Mouse (Mus musculus) ES-Bruce4 (cell line): Measurements from ENCODE around the gene Ror2. TPM values are rescaled to one million over a fixed set of nuclear protein-coding genes. Genes with fewer than 3 reads are reported as not detected.

Experiments used
- H3K27ac ChIP-seq: 2 replicates; pipeline ENCODE4 v1.5.1; 2012; ENCODE audit warnings: low read length, inconsistent platforms; ENCODE audit not compliant: insufficient read depth
- H3K27me3 ChIP-seq: 2 replicates; pipeline ENCODE4 v1.6.1; 2012; ENCODE audit warnings: mild to moderate bottlenecking, low read length, inconsistent platforms; ENCODE audit not compliant: control insufficient read depth, poor library complexity, insufficient read depth, severe bottlenecking
- H3K36me3 ChIP-seq: 2 replicates; pipeline ENCODE4 v1.6.1; 2012; ENCODE audit warnings: inconsistent platforms, mild to moderate bottlenecking, low read length, moderate library complexity; ENCODE audit not compliant: control insufficient read depth, poor library complexity, insufficient read depth, severe bottlenecking
- H3K4me1 ChIP-seq: one replicate; pipeline ENCODE4 v1.8.1; 2011; ENCODE audit warnings: low read length; ENCODE audit not compliant: control insufficient read depth, insufficient read depth
- H3K4me3 ChIP-seq: 2 replicates; pipeline ENCODE4 v1.5.1; 2011; ENCODE audit warnings: low read depth, mild to moderate bottlenecking, low read length
- H3K9ac ChIP-seq: 2 replicates; pipeline ENCODE4 v1.6.1; 2012; ENCODE audit warnings: low read depth, mild to moderate bottlenecking, inconsistent platforms; ENCODE audit not compliant: poor library complexity, severe bottlenecking
- H3K9me3 ChIP-seq: replicated peaks from 2 replicates; pipeline ENCODE4 v1.6.1; 2012; ENCODE audit warnings: mild to moderate bottlenecking, low read length, inconsistent platforms; ENCODE audit not compliant: control insufficient read depth, poor library complexity, insufficient read depth, severe bottlenecking
- CTCF ChIP-seq: IDR thresholded peaks from one replicate; pipeline ENCODE4 v1.8.1; 2011; ENCODE audit warnings: low read depth, low read length
- EP300 ChIP-seq: IDR thresholded peaks from 2 replicates; pipeline ENCODE4 v1.6.1; 2011; ENCODE audit warnings: low read depth, low read length; ENCODE audit not compliant: insufficient read depth
- POLR2A ChIP-seq: IDR thresholded peaks from one replicate; pipeline ENCODE4 v1.8.1; 2011; ENCODE audit warnings: low read length; ENCODE audit not compliant: insufficient read depth
- polyA plus RNA-seq: library from polyadenylated mRNA; stranded (reverse); fragments of >200 nt; gene quantifications from 2 replicates; pipeline ENCODE4 v1.2.4, GENCODE M21; 2011; ENCODE audit warnings: low read depth; ENCODE audit not compliant: missing spikeins, insufficient read depth, insufficient read length

The Ror2 gene
- polyA plus RNA-seq, 1 experiment, result 23.6 TPM

DNA sequence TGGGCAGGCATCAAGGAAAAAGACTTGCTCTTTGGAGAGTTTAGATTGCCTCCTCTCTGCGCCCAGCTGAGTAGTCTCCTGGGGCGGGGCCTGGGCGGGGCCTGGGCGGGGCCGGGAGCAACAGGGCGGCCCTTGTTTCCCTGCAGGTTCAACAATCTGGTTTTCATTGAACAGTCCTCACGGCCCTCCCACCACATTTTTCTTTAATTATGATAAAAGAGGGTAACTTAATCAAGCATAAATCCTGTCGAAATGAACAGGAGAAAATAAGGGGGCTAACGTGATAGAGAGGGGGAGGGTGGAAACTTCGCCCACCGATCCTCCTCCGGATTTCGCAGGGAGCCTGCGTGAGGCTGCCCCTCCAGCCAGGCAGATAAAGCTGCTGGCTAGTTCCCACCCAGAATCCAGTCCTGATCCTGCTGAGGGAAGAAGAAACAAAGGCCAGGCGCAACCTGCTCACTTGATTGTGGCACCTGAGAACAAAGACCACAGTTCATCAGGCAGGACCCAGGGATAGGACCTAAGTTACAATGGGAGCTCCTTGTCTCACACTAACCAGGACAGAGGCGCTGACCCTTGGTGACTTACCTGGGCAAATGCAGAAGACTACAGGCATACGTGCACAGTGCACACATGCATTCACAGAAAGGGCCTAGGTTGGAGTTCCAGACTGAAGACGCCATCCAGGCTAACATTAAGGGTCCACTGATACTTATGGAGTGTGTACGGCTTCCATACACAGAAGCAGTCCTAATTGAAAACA lies 73.8 kb downstream of the Ror2 start:
- H3K27me3 ChIP-seq, result no peaks in the 10 kb centered on the region
- peak overlapping the region; percentile 36; the same call in 1 of the 2 replicates for H3K4me3 ChIP-seq
- peaks cover 2% of the 10 kb centered on the region for H3K4me1 ChIP-seq
- H3K36me3 ChIP-seq, result no peaks in the 10 kb centered on the region
- H3K27ac ChIP-seq, result peak overlapping the region; percentile 66
- 0 out of 2 replicates have a peak overlapping the region, but pooled peaks have one; percentile 43 for H3K9ac ChIP-seq
- no peaks in the 10 kb centered on the region for H3K9me3 ChIP-seq
- no peak for TF ChIP-seq POLR2A
- no peak for TF ChIP-seq CTCF
- TF ChIP-seq EP300, result no peak

DNA sequence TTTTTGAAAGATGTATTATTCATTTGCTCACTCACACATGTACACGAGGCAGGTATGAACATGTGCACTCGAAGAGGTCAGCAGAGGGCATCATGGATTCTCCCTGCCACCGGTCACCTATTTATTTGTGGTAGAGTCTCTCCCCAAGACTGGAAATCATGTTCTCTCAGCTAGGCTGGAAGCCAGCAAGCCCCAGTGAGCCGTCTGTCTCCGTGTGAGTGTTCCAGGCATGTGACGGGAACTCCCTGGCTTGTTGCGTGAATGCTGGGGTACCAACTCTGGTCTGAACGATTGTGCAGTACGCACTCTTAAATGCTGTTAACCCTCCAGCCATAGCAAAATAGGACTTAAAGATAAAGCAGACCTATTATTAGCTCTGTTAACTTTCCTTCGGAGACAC lies 77.4 kb downstream of the Ror2 start:
- Histone ChIP-seq H3K36me3 (no peaks in the 10 kb centered on the region), H3K27me3 (no peaks in the 10 kb centered on the region), H3K27ac (no peak overlapping the region), H3K4me1 (peaks cover 2% of the 10 kb centered on the region), H3K9me3 (no peaks in the 10 kb centered on the region), H3K4me3 (no peak overlapping the region), H3K9ac (no peak overlapping the region)
- no peak for TF ChIP-seq CTCF
- TF ChIP-seq POLR2A, result no peak
- TF ChIP-seq EP300, result no peak

GRCm38 (mm10) chr13:53205128-53205911 lies 80.6 kb downstream of the Ror2 start:
- H3K27ac ChIP-seq, result no peak overlapping the region
- H3K27me3 ChIP-seq, result no peaks in the 10 kb centered on the region
- TF ChIP-seq POLR2A, result no peak
- TF ChIP-seq EP300, result no peak
- no peak for TF ChIP-seq CTCF
- H3K9me3 ChIP-seq, result no peaks in the 10 kb centered on the region
- H3K36me3 ChIP-seq, result no peaks in the 10 kb centered on the region
- no peak overlapping the region for H3K4me3 ChIP-seq
- H3K4me1 ChIP-seq, result no peaks in the 10 kb centered on the region
- H3K9ac ChIP-seq, result no peak overlapping the region

GRCm38 (mm10) chr13:53202439-53202830 lies 83.5 kb downstream of the Ror2 start:
- no peaks in the 10 kb centered on the region for H3K4me1 ChIP-seq
- no peak overlapping the region for H3K4me3 ChIP-seq
- no peak overlapping the region for H3K27ac ChIP-seq
- TF ChIP-seq CTCF, result no peak
- no peak for TF ChIP-seq POLR2A
- TF ChIP-seq EP300, result no peak
- H3K9ac ChIP-seq, result no peak overlapping the region
- no peaks in the 10 kb centered on the region for H3K9me3 ChIP-seq
- H3K36me3 ChIP-seq, result no peaks in the 10 kb centered on the region
- H3K27me3 ChIP-seq, result no peaks in the 10 kb centered on the region

GRCm38 (mm10) chr13:53201628-53202438 lies 84.1 kb downstream of the Ror2 start:
- TF ChIP-seq POLR2A, result no peak
- TF ChIP-seq EP300, result no peak
- no peak for TF ChIP-seq CTCF
- no peaks in the 10 kb centered on the region for H3K4me1 ChIP-seq
- no peaks in the 10 kb centered on the region for H3K36me3 ChIP-seq
- no peaks in the 10 kb centered on the region for H3K9me3 ChIP-seq
- peak overlapping the region; percentile 40; the same call in 1 of the 2 replicates for H3K4me3 ChIP-seq
- H3K9ac ChIP-seq, result 0 out of 2 replicates have a peak overlapping the region, but pooled peaks have one; percentile 25
- H3K27me3 ChIP-seq, result no peaks in the 10 kb centered on the region
- no peak overlapping the region for H3K27ac ChIP-seq

GRCm38 (mm10) chr13:53200121-53200520 lies 85.8 kb downstream of the Ror2 start:
- TF ChIP-seq CTCF, result no peak
- TF ChIP-seq EP300, result no peak
- TF ChIP-seq POLR2A, result no peak
- H3K27ac ChIP-seq, result no peak overlapping the region
- H3K9me3 ChIP-seq, result no peaks in the 10 kb centered on the region
- H3K27me3 ChIP-seq, result no peaks in the 10 kb centered on the region
- no peaks in the 10 kb centered on the region for H3K36me3 ChIP-seq
- no peak overlapping the region for H3K9ac ChIP-seq
- no peak overlapping the region for H3K4me3 ChIP-seq
- H3K4me1 ChIP-seq, result peaks cover 2% of the 10 kb centered on the region
